Mouse (Mus musculus) C2C12 (cell line): ENCODE data around the gene Sycp3.

Experiments used
- CTCF ChIP-seq: IDR thresholded peaks from one replicate; pipeline ENCODE4 v1.5.1; 2011; ENCODE audit not compliant: control insufficient read depth, insufficient read depth, insufficient read length
- USF1 ChIP-seq: IDR thresholded peaks from one replicate; pipeline ENCODE4 v1.6.1; 2011; ENCODE audit warnings: low read depth, mild to moderate bottlenecking, control low read depth, moderate library complexity

DNA sequence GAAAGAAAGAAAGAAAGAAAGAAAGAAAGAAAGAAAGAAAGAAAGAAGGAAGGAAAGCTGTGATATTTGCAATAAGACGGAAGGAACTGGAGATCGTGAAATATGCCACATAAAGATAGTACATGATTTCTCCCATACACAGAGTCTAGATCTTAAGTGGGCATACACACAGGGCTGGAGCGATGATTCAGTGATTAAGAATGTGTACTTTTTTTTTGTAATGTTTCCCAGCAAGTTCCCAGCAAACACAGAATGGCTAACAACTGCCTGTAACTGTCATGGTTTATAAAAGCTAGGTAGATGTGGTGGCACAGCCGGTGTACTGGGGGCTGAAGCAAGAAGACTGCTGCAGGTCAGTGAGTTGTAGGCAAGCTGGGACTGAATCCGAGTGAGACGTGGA lies 7.4 kb upstream of the Sycp3 start:
- TF ChIP-seq USF1 (no peak), CTCF (no peak)
